Mouse (Mus musculus) hindbrain, embryonic 10.5 days (tissue): ENCODE results near the gene Ndufc1. TPM values are rescaled to one million over a fixed set of nuclear protein-coding genes. Genes with fewer than 3 reads are reported as not detected.
"Not testable (repeated sequence)": the region's sequence is repeated elsewhere in the genome, so short reads cannot be mapped to it uniquely, and the experiment has no call there.

ENCODE experiments used
- DNase-seq: peaks from one replicate; pipeline ENCODE4 v3.0.0-alpha.2; 2017; ENCODE audit warnings: low spot score
- H3K27ac ChIP-seq: fragments of 300-500 bp; sonication (generic); 2 replicates; pipeline ENCODE4 v1.5.1; 2016; ENCODE audit warnings: mild to moderate bottlenecking, moderate library complexity
- H3K27me3 ChIP-seq: fragments of 300-500 bp; sonication (generic); 2 replicates; pipeline ENCODE4 v1.6.1; 2016; ENCODE audit warnings: mild to moderate bottlenecking; ENCODE audit not compliant: poor library complexity, insufficient read depth, severe bottlenecking
- H3K36me3 ChIP-seq: fragments of 300-500 bp; sonication (generic); 2 replicates; pipeline ENCODE4 v1.6.1; 2016; ENCODE audit warnings: mild to moderate bottlenecking, moderate library complexity
- H3K4me1 ChIP-seq: fragments of 300-500 bp; sonication (generic); replicated peaks from 2 replicates; pipeline ENCODE4 v1.6.1; 2016; ENCODE audit warnings: mild to moderate bottlenecking
- H3K4me3 ChIP-seq: fragments of 300-500 bp; sonication (generic); 2 replicates; pipeline ENCODE4 v1.5.1; 2016; ENCODE audit warnings: mild to moderate bottlenecking, moderate library complexity
- H3K9me3 ChIP-seq: fragments of 300-500 bp; sonication (generic); 2 replicates; pipeline ENCODE4 v1.6.1; 2016; ENCODE audit warnings: mild to moderate bottlenecking, moderate library complexity
- whole genome bisulfite sequencing: fragments of 180-500 bp; shearing (Covaris S2); methylation state at CpG from one replicate; pipeline ENCODE4 v1.1.7; 2016; 5-methylcytosine and 5-hydroxymethylcytosine counted together
- polyA plus RNA-seq: library from polyadenylated mRNA; unstranded; fragments of >200 nt; fragmentation: Nextera tagmentation; extraction: Ambion mirVana; gene quantifications from 2 replicates; pipeline ENCODE4 v1.2.1, GENCODE M21; 2016

Ndufc1 gene
- polyA plus RNA-seq = 675 and 776 TPM in 2 replicates

- Histone ChIP-seq H3K27ac (peak within 1 kb of the TSS; percentile 98), H3K4me1 (peaks cover 20% of the 10 kb centered on the region), H3K36me3 (peaks cover 32% of the 10 kb centered on the region), H3K4me3 (peak within 1 kb of the TSS; percentile 86), H3K27me3 (no peaks in the 10 kb centered on the region), H3K9me3 (no peaks in the 10 kb centered on the region)
- WGBS = under 1% methylated on average over 40 of the region's 40 CpGs
- DNase-seq = peak; percentile 99
Measured at GRCm38 (mm10) chr3:51408561-51409183, at the start of gene Ndufc1. Gene Ndufc1, minus strand, starts transcription at chr3:51408988.

GRCm38 (mm10) chr3:51434871-51435595 is 26.2 kb upstream of the Ndufc1 start:
- Histone ChIP-seq H3K9me3 (no peaks in the 10 kb centered on the region), H3K36me3 (peaks cover 60% of the 10 kb centered on the region)
- WGBS = 93% methylated on average over 3 of the region's 3 CpGs

GRCm38 (mm10) chr3:51434364-51434763 is 25.6 kb upstream of the Ndufc1 start:
- DNase-seq, H3K27me3 ChIP-seq, H3K4me1 ChIP-seq, H3K4me3 ChIP-seq, H3K27ac ChIP-seq, H3K9me3 ChIP-seq: not testable (repeated sequence)
- WGBS = 85% methylated on average over 5 of the region's 5 CpGs
- peaks cover 57% of the 10 kb centered on the region for H3K36me3 ChIP-seq

More at GRCm38 (mm10) chr3:51434871-51435595, 26.2 kb upstream of the Ndufc1 start:
- Histone ChIP-seq H3K27ac (no peak overlapping the region), H3K4me3 (no peak overlapping the region), H3K4me1 (no peaks in the 10 kb centered on the region), H3K27me3 (no peaks in the 10 kb centered on the region)
- DNase-seq = no peak

GRCm38 (mm10) chr3:51425394-51425793 is 16.6 kb upstream of the Ndufc1 start:
- no peak overlapping the region for H3K27ac ChIP-seq
- H3K27me3 ChIP-seq = no peaks in the 10 kb centered on the region
- no peaks in the 10 kb centered on the region for H3K4me1 ChIP-seq

GRCm38 (mm10) chr3:51421921-51422320 is 13.1 kb upstream of the Ndufc1 start:
- DNase-seq = no peak
- no peak overlapping the region for H3K27ac ChIP-seq
- H3K36me3 ChIP-seq = peaks cover 29% of the 10 kb centered on the region
- WGBS = 88% methylated on average over 3 of the region's 3 CpGs
- H3K4me1 ChIP-seq = peaks cover 12% of the 10 kb centered on the region
- no peaks in the 10 kb centered on the region for H3K9me3 ChIP-seq
- no peak overlapping the region for H3K4me3 ChIP-seq
- H3K27me3 ChIP-seq = no peaks in the 10 kb centered on the region

More at GRCm38 (mm10) chr3:51425394-51425793, 16.6 kb upstream of the Ndufc1 start:
- Histone ChIP-seq H3K4me3 (no peak overlapping the region), H3K9me3 (no peaks in the 10 kb centered on the region), H3K36me3 (peaks cover 18% of the 10 kb centered on the region)
- DNase-seq = no peak

- 87% methylated on average over 2 of the region's 2 CpGs for WGBS
- Histone ChIP-seq H3K36me3 (peaks cover 29% of the 10 kb centered on the region), H3K27me3 (no peaks in the 10 kb centered on the region), H3K9me3 (no peaks in the 10 kb centered on the region), H3K27ac (no peak overlapping the region), H3K4me3 (peak overlapping the region; percentile 99), H3K4me1 (peaks cover 25% of the 10 kb centered on the region)
- DNase-seq = no peak
Measured at GRCm38 (mm10) chr3:51417966-51418365, 9.2 kb upstream of the Ndufc1 start.

GRCm38 (mm10) chr3:51417485-51417884 is 8.7 kb upstream of the Ndufc1 start:
- Histone ChIP-seq H3K36me3 (peaks cover 24% of the 10 kb centered on the region), H3K27ac (no peak overlapping the region), H3K9me3 (no peaks in the 10 kb centered on the region), H3K4me1 (peaks cover 25% of the 10 kb centered on the region), H3K27me3 (no peaks in the 10 kb centered on the region), H3K4me3 (peak overlapping the region; percentile 99)
- no peak for DNase-seq
- WGBS = 56% methylated on average over 2 of the region's 2 CpGs

GRCm38 (mm10) chr3:51417135-51417458 is 8.3 kb upstream of the Ndufc1 start:
- Histone ChIP-seq H3K9me3 (no peaks in the 10 kb centered on the region), H3K36me3 (peaks cover 23% of the 10 kb centered on the region), H3K4me1 (peaks cover 25% of the 10 kb centered on the region), H3K27ac (peak overlapping the region; percentile 96), H3K4me3 (peak overlapping the region; percentile 99), H3K27me3 (no peaks in the 10 kb centered on the region)
- 9% methylated on average over 8 of the region's 8 CpGs for WGBS
- no peak for DNase-seq

- WGBS = under 1% methylated on average over 67 of the region's 68 CpGs
- Histone ChIP-seq H3K4me1 (peaks cover 25% of the 10 kb centered on the region), H3K4me3 (peak overlapping the region; percentile 99), H3K9me3 (no peaks in the 10 kb centered on the region), H3K27ac (peak overlapping the region; percentile 96), H3K27me3 (no peaks in the 10 kb centered on the region), H3K36me3 (peaks cover 17% of the 10 kb centered on the region)
- DNase-seq = peak; percentile 67
Measured at GRCm38 (mm10) chr3:51416364-51417134, 7.8 kb upstream of the Ndufc1 start.

- DNase-seq = no peak
- H3K4me3 ChIP-seq = peak overlapping the region; percentile 99
- no peaks in the 10 kb centered on the region for H3K27me3 ChIP-seq
- peak overlapping the region; percentile 96 for H3K27ac ChIP-seq
- under 1% methylated on average over 30 of the region's 30 CpGs for WGBS
- H3K36me3 ChIP-seq = peaks cover 15% of the 10 kb centered on the region
- H3K9me3 ChIP-seq = no peaks in the 10 kb centered on the region
- H3K4me1 ChIP-seq = peaks cover 25% of the 10 kb centered on the region
Measured at GRCm38 (mm10) chr3:51416073-51416363, 7.2 kb upstream of the Ndufc1 start.

GRCm38 (mm10) chr3:51415098-51416072 is 6.6 kb upstream of the Ndufc1 start, which contains the start of gene Naa15:
Gene Naa15, plus strand, starts transcription at chr3:51415148.
- 6% methylated on average over 43 of the region's 43 CpGs for WGBS
- Histone ChIP-seq H3K9me3 (no peaks in the 10 kb centered on the region), H3K36me3 (peaks cover 11% of the 10 kb centered on the region; the same call in 1 of the 2 replicates), H3K27me3 (no peaks in the 10 kb centered on the region), H3K4me1 (peaks cover 25% of the 10 kb centered on the region), H3K4me3 (peak within 1 kb of the TSS; percentile 99), H3K27ac (peak within 1 kb of the TSS; percentile 96)
- DNase-seq = peak; percentile 95

- WGBS = 86% methylated on average over 1 of the region's 1 CpGs
- no peak for DNase-seq
- H3K4me1 ChIP-seq = peaks cover 28% of the 10 kb centered on the region
- no peak overlapping the region for H3K4me3 ChIP-seq
- H3K9me3 ChIP-seq = no peaks in the 10 kb centered on the region
- H3K27me3 ChIP-seq = no peaks in the 10 kb centered on the region
- no peak overlapping the region for H3K27ac ChIP-seq
- H3K36me3 ChIP-seq = no peaks in the 10 kb centered on the region
Measured at GRCm38 (mm10) chr3:51413276-51413675, 4.5 kb upstream of the Ndufc1 start.
